Mouse (Mus musculus): ENCODE data around the gene Efna3.

Gene Efna3

DNA sequence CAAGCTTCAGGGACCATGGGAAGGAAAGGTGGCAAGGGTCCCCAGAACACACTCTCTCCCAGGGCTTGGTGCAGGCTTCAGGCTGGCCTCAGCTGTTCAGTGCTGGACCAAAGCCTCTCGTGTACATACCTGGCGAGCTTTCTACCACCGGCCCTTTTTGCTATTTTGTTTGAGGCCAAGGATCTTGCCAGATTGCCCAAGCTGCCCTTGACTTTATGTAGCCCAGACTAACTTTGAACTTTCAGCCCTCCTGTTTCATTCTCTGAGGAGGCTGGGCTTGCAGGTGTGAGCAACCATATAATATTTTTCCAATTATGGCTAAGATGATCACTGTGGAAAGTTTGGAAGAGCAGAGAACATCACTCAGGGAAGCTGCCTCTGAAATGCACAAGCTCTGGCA lies 38.5 kb downstream of the Efna3 start:
- no peak for DNase-seq (ENCODE audit: low spot score)

DNA sequence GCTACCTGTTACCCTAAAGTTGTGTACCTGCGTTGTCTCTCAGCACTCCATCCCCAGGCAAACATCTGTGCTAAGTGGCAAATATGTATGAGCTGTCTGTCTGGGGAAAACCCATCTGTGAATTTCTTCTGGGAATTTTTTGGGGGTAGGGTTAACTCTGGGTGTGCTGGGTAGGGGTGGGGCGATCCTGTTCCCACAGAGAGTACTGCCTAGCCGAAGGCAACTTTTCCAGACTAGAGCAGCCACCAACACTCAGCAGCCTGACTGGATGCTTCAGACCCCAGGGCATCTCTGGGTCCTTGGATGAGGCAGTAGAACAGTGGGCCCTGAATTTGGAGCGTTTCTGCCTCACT lies 40.5 kb downstream of the Efna3 start:
- DNase-seq (ENCODE audit: low spot score), result no peak

DNA sequence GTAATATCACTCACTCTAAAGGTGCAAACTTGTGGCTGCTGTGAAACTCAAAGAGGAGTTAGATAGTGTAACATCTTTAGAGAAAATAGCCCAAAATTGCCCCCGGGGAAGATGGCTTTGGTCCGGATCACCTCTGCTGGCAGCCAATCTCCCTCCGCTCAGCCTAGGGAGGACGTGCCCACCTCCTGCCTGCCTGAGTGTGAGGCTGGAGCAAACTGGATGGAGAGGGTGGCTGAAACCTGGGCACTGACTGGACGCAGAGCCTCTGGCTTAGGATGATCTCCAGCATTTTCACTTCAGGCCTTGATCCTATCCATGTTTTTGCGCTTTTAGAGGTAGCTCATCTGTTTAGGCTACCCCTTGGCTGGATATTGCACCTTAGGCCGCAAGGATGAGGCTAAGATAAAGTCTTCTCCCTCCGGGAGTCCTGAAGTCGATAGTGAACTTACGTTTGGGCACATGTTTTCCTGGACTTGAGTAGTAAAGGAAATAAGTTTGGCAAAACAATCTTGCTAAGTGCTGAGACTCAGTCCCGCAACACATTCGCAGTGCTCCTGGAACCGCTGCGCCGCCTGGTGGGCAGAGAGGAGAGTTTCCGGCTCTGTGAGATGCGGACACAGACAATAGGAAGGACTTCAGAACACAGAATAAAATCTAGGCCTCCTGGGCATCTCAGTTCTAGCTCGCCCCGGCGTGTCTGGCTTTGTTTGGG lies 41.0 kb downstream of the Efna3 start:
- DNase-seq (ENCODE audit: low spot score), result peak; percentile 91

DNA sequence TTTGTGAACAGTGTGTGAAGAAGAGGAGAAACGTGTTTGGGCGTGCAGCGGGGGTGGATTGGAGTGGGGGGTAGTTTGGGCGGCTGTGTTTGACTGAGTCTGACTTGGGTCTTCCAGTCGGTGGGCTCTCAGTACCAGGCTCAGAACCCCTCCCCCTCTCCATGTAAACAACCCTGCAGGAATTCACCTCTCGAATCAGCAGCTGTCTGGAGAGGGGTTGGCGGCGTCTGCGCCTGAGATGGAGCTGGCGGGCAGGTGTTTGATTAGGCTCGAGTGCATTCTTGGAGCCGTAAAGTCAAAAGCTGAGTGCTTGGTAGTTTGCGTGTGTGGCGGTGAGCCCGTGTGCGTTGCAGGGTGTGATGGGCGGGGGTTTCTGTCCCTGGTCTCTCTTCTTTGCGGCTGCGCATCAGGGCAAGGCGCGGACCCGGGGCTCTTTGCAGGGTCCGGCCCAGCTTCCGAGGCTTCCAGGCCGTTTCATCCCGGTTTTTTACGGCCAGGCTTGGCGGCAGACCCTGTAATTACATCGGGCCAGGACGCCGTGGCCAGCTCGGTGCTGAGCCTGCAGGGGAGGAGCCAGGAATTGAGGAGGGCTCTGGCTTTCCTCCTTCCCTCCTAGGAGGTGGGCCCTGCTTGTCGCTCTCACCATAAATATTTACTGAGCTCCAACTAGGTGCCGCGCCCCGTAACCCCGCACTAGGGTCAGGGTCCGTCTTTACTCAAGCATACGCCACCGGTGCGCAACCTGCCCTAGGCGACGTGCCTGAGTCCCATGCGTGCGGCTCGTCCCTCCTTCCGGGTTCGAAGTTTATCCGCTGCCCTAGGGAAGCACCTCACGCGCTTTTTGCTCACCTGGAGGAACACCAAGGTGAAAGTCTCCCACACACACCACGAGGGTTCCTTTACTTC lies 41.9 kb downstream of the Efna3 start, which contains the start of gene Efna1:
TSS of gene Efna1 (minus strand) at position 537 of the 906 bp plus-strand sequence.
- DNase-seq (ENCODE audit: low spot score), result peak; percentile 60

DNA sequence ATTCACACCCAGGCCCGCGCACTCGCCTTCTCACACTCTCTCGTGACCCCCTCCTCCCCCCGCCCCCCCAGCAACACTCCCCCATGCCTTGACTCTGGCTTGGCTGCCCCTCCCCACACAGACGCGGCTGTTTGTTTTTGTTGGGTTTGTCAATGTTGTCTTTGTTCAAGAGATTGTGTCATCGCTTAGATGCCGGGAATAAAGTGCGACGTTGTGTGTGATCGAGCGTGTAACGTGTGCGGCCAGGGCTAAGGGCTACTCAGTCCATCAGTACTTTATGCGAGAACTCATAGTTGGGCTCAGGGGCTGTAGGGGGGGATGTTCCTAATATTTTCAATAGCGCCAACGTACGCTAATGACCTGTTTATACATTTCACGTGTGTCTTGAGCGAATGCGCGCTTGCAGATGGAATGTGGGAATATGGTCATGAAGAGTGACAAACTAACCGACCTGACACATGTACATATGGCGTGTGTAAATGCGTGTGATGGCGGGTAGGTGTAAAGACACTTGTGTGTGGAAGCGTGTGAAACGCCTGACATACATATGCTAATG lies 42.6 kb downstream of the Efna3 start:
- peak; percentile 52 for DNase-seq (ENCODE audit: low spot score)

DNA sequence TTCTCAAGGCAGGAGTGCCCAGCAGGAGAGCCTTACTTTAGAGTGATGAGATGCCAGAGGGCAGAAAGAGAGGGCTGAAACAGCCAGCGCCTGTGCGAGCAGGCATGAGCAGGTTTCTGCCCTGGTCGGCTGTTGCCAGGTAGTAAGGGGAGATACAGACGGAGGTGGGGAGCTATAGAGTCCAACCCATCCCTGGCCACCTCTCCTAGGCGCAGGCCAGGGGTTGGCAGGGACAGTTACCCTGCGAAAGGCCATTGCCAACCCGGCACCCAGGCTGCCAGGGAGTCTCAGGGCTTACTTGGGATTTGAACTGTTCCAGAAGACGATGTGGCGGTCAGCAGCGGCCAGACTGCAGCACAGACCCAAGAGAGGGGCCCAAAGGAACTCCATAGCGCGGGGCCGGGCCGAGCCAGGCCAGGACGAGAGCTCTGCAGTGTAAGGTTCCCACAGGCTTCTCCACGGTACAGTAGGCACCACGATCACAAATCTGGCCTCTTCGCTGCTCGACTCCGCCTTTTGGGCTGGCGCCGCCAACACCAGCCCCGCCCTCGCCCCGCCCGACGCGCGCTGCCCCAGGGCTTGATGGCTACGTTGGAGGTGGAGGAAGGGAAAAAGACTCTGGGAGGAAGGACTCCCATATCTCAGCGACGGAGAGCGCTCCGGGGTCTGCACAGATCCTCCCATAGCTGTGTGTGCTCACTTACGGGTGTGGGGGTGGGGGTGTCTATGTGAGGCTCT lies 43.4 kb downstream of the Efna3 start:
- peak; percentile 79 for DNase-seq (ENCODE audit: low spot score)

DNA sequence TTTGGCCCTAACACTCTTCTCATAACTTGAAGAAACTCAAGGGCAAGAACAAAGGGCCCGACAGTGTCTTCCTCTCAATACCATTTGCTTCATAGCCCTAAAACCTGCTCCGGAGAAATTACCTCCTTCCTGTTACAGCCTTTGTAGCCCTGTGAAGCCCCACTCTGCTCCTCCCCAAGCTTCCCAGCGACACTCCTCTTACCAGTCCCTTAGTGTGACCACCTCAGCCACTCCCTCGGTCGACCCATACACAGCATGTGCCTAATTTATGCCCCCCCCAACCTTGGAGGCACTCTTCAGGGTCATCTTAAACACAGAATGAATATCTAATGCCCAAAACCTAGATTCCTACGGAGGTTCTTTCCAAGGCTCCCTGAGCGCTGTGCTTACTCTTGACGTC lies 44.1 kb downstream of the Efna3 start:
- DNase-seq (ENCODE audit: low spot score), result no peak

DNA sequence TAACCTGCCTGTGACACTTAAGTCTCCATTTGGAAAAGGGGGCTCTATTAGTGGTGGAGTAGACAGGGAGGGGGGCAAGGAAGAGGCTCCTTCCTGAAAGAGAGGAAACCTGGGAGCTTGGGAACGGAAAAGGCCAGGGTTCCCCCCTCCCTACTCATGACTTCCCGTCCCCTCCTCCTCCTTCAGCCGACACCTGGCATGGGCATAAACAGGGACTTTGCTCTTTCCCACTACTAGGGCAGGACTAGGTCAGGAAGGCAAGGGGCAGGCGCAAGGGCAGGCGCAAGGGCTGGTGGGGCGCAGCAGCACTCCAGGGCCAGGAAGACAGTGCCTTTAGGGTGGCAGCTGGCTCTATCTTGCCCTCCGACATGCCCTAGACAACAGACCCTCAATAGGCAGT lies 44.7 kb downstream of the Efna3 start:
- DNase-seq (ENCODE audit: low spot score), result no peak

DNA sequence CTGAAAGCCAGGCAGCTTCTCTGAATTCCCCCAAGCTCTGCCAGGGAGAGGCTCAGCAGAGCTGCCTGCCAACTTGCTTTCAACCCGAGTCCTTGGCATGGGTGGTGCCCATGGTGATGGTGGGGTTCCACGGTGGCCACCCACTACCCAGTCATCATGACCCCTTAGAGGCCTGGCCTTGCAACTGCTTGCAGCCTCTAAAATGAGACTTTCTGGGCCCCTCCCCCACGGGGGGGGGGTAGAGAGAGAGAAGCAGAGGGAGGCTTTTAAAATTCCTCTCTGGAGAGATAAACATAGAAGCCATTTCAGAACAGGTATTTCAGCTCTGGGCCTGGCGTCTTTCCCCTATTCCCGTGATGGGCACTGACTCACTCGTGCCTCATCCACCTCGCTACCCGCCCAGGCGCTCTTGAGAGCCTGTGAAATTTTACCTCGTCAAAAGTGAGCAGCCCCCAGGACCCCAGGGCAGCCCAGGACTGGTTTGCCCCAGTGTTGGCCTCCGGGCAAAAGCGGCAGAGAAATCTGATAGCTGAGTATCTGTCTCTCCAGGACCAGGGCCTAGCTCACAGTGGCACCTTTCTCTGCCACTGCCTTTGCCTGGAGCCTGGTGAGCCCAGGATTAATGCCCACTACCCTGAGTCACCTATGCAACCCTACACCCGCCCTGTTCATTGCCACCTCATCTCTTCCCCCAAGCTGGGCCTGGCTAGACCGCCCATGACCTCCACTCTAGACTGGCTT lies 45.3 kb downstream of the Efna3 start:
- DNase-seq (ENCODE audit: low spot score), result no peak

DNA sequence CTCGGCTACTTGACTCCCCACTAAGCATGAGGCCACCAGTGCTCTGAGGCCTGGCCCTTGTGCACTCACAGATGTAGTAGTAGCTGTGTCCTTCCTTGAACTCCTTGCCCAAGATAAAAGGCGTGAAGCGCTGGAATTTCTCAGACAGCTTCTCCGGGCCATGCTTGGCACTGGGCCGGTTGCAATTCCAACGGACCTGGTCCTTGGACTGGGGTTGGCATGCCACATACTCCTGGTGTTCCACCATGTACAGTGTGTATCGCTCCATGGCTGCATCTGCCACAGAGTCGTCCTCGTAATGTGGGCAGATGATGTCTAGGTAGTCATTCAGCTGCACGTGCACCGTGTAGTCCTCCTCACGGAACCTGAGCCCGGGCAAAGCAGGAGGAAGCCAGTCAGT lies 46.7 kb downstream of the Efna3 start:
- DNase-seq (ENCODE audit: low spot score), result no peak

DNA sequence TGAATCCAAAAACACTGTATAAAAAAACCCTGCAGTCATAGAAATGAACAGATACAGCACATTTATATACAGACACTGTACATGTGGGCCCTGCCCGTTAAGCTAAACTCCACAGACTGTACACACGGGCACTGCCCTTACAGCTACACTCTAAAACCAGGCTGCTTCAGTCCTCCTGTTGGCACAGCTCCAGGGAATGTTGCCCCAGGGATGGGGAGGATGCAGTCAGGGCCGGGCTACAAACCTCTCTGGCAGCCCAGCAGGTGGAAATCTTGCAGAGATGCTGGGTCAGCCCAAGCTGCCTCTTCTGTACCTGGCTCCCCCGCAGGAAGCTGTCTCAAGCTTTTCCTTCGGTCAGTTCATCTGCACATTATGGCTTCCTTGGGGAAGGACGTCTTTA lies 51.0 kb downstream of the Efna3 start:
- no peak for DNase-seq (ENCODE audit: low spot score)

DNA sequence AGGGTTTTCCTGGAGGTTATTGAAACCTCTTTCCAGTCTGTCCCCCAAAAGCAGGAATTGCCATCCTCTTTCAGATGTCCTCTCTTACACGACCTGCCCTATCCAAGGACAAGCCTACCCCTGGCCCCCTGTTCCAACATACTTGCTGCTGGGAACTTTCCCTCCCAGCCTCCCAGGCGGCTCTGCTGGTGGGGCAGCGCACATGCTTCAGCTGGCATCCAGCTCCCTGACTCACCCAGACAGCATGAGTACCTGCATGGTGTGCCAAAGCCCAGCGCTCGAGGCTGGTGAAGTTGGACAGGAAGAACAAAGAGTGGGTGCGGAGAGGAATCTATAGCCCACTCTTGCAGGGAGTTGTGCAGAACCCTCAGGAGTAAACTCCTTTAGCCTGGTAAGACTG lies 51.9 kb downstream of the Efna3 start:
- DNase-seq (ENCODE audit: low spot score), result no peak

DNA sequence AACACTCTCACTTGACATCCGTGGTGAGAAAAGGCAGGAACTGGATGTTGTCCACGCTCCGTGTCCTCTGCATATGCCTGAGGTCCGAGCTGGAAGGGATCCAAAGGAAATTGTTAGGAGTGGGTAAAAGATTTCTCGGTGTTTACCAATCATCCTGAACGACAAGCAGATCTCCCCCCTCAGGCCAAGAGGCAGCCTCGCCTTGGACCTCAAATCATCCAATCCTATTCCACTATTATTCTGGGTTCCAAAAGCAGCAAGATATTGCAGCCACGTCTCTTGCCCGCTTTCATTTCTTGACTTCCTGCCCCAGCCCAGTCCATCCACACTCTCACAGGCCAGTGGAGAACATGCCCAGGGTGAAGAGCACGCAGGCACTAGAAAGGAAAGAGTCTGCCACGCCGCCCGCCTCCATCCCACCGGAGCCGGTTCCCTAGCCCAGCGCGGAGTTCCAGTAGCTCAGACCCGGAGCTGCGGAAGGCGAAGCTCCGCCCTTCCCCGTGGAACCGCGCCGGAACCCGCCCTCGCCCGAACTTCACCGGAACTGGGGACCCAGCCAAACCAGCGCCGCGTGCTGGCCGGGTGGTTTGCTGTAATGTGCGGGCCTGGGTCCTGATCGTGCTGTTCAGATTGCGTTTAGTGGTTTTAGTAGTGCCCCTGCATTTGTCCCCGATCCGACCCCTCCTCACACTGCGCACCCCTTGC lies 52.6 kb downstream of the Efna3 start, which contains the start of gene Slc50a1:
TSS of gene Slc50a1 (minus strand) at position 520 of the 705 bp plus-strand sequence.
- peak; percentile 72 for DNase-seq (ENCODE audit: low spot score)

DNA sequence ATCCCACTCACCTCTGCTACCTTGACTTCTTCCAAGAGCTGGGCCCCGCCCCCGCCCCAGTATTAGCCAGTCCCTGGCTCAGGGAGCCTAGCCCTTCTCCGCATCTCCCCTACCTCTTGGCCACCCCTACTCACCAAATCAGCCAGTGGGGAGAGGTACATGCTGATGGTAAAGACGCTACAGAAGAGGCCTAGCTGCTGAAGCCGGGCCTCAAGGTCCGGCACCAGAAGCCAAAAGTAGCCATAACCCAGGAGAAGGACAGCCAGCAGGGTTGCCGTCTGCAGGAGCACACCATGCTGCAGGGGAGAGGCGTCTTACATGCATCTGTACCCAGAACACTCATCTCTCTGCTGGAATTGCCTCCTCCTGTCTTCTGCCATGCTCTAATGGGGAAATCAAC lies 53.8 kb downstream of the Efna3 start:
- DNase-seq (ENCODE audit: low spot score), result no peak

DNA sequence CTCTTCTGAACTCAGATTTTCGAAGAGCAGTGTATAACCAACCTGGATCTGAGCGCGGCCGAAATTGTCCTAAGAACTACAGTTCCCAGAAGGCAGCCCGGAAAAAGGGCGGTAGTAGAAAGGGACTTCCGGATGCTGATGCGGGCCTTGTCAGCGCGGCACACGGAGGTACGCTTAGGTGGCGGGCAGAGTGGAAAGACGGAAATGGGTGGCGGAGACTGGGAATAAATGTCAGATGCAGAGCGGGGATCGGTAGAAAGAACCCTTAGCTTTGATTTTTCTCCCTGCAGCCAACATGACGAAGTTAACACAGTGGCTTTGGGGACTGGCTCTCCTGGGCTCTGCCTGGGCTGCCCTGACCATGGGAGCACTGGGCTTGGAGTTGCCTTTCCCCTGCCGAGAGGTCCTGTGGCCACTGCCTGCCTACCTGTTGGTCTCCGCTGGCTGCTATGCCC lies 56.3 kb downstream of the Efna3 start:
- DNase-seq (ENCODE audit: low spot score), result peak; percentile 87

Measured in retina, embryonic 14.5 days (tissue).